Mouse (Mus musculus): ENCODE data around the gene Gpn3.

DNA sequence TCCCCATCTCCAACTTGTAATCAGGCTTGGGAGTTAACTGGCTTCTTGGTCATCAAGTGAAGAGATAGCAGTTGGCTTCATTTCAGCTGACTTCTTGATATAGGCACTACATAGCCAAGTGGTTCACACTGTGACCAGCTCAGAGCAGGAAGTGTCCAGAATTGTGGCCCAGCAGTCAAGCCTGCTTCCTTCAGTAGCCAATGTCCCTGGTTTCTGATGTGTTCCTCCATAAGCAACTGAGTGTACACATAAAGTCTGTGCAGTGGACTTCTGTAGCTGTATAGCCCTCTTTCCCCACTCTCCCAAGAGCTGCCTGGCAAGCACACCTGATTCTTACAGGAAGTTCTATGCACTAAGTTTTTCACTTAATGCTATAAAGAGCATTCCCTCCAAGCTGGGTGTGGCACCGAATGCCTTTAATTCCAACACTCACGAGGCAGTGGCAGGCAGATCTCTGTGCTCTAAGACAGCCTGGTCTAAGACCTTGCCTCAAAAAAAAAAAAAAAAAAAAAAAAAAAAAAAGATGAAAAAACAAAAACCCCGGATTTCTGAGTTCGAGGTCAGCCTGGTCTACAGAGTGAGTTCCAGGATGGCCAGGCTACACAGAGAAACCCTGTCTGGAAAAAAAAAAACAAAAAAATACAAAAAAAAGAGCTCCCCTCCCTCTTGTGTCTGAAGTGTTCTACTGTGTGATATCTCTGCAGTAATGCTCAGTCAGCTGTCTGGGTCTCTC, 5.6 kb downstream of the Gpn3 start:
- TF ChIP-seq CTCF (conservative IDR thresholded peaks at IDR 0.05; ENCODE audit: low read length) = no peak
- TF ChIP-seq NANOG (IDR thresholded peaks at IDR 0.05; ENCODE audit: borderline replicate concordance, low read length) = no peak

All from E14TG2a.4 (cell line).